Mouse (Mus musculus): ENCODE results near the gene Zfp114.

Zfp114 gene

GRCm38 (mm10) chr7:24174618-24175336, at the start of gene Zfp114:
TSS of gene Zfp114 (plus strand) at chr7:24175060.
- peak; percentile 42 for DNase-seq

GRCm38 (mm10) chr7:24133425-24133995, 41.4 kb upstream of the Zfp114 start:
- DNase-seq = no peak

GRCm38 (mm10) chr7:24133996-24134828, 40.6 kb upstream of the Zfp114 start, which contains the start of gene Zfp235:
TSS of gene Zfp235 (plus strand) at chr7:24134169.
- peak; percentile 86 for DNase-seq

GRCm38 (mm10) chr7:24142566-24142965, 32.3 kb upstream of the Zfp114 start:
- DNase-seq = no peak

GRCm38 (mm10) chr7:24153272-24153671, 21.6 kb upstream of the Zfp114 start:
- DNase-seq = peak; percentile 29

- DNase-seq = no peak
These were observed 2.7 kb upstream of the Zfp114 start for GRCm38 (mm10) chr7:24172191-24172590.

- no peak for DNase-seq
These were observed 464 bp downstream of the Zfp114 start for GRCm38 (mm10) chr7:24175337-24175711.

- DNase-seq = no peak
These were observed 12.8 kb downstream of the Zfp114 start for GRCm38 (mm10) chr7:24187611-24188010.

- DNase-seq = no peak
These were observed 14.2 kb downstream of the Zfp114 start for GRCm38 (mm10) chr7:24188901-24189570.

- DNase-seq = no peak
These were observed 14.7 kb downstream of the Zfp114 start for GRCm38 (mm10) chr7:24189571-24189944.

GRCm38 (mm10) chr7:24191361-24191760, 16.5 kb downstream of the Zfp114 start:
- DNase-seq = no peak

- DNase-seq = no peak
These were observed 18.3 kb downstream of the Zfp114 start for GRCm38 (mm10) chr7:24193157-24193556.

- no peak for DNase-seq
These were observed 22.1 kb downstream of the Zfp114 start for GRCm38 (mm10) chr7:24196961-24197360.

- DNase-seq = peak; percentile 3
These were observed 32.8 kb downstream of the Zfp114 start for GRCm38 (mm10) chr7:24207488-24208261.

- DNase-seq = no peak
These were observed 33.5 kb downstream of the Zfp114 start for GRCm38 (mm10) chr7:24208282-24208886.

GRCm38 (mm10) chr7:24210296-24210695, 35.4 kb downstream of the Zfp114 start:
- DNase-seq = no peak

- no peak for DNase-seq
These were observed 36.5 kb downstream of the Zfp114 start, which contains the start of gene Zfp111 for GRCm38 (mm10) chr7:24211343-24211742. TSS of gene Zfp111 (minus strand) at chr7:24211443.
